Comparison of ENCODE assay signal across 13 mouse cellular contexts in the genomic region with DNA sequence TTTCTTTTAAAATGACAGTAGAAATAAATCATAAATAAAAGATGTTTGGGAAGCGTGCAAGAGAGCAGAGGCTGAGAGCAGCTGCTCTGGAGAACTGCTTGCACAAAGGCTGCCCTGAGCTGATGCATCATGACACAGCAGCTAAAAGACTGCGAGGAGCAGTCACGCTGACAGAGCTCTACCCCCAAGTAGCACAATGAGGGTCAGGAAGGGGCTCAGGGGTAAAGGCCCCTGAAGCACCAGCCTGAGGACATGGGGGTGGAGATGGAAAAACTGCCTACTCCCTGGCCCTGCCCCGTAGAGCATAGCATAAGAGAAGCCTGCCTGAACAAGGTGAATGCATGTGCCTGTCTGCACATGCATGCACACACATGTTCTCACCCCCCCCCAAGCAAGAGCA. TPM values are rescaled to one million over a fixed set of nuclear protein-coding genes. Genes with fewer than 3 reads are reported as not detected.
DNase-seq lines count a peak whose midpoint lies in the region; ATAC-seq and TF ChIP-seq lines count a peak whose summit lies in the region.
"Had no signal": no experiment of that assay in that cellular context is flagged by ENCODE, and none has a peak within 500 bp of the region (broad histone marks: within the 10 kb centered on the region; RNA-seq: fewer than 3 reads in every experiment).

No protein-coding gene starts in this region.

- H3K4me2 ChIP-seq in lung, embryonic 14.5 days, result no peak overlapping the region
- H3K4me2 ChIP-seq in midbrain, embryonic 11.5 days, result no peak overlapping the region
- H3K4me2 ChIP-seq in stomach, embryonic 15.5 days, result no peak overlapping the region
- H3K4me2 ChIP-seq: heart, embryonic 12.5 days had no signal

- ATAC-seq in lung, embryonic 14.5 days (ENCODE audit: insufficient read depth), result peak; percentile 49; the same call in 1 of the 2 replicates
- peak; percentile 76 for ATAC-seq in midbrain, embryonic 11.5 days (ENCODE audit: low FRiP score)
- 0 out of 2 replicates have a peak, but pooled peaks have one; percentile 8 for ATAC-seq in stomach, embryonic 15.5 days (ENCODE audit: insufficient read depth, low FRiP score, low read depth)
- ATAC-seq in erythroid progenitor cell, adult 5-6 weeks (replicated peaks; ENCODE audit: low FRiP score, poor library complexity, severe bottlenecking), result no peak
- ATAC-seq: lung, postnatal 0 days had no signal

- no peak overlapping the region for H3K4me3 ChIP-seq in lung, embryonic 14.5 days (ENCODE audit: low read depth, low read length)
- H3K4me3 ChIP-seq in hindbrain, embryonic 10.5 days, result no peak overlapping the region
- no peak overlapping the region for H3K4me3 ChIP-seq in midbrain, embryonic 11.5 days (ENCODE audit: low read depth, low read length)
- no peak overlapping the region for H3K4me3 ChIP-seq in stomach, embryonic 15.5 days (replicated peaks)
- H3K4me3 ChIP-seq: erythroblast, embryonic 14.5 days; heart, embryonic 12.5 days had no signal

- no peak for DNase-seq in lung, embryonic 14.5 days
- no peak for DNase-seq in lung, adult 18-20 months
- DNase-seq in hindbrain, embryonic 10.5 days (ENCODE audit: low spot score), result peak; percentile 46
- peak; percentile 83 for DNase-seq in midbrain, embryonic 11.5 days (ENCODE audit: low spot score, missing footprints)
- no peak for DNase-seq in cerebellum, postnatal 10 days
- no peak for DNase-seq in cerebellum, adult 11 months
- DNase-seq: kidney, postnatal 4 days had no signal

- no peak overlapping the region for H3K27ac ChIP-seq in lung, embryonic 14.5 days (ENCODE audit: low read depth)
- peak overlapping the region; percentile 72 for H3K27ac ChIP-seq in hindbrain, embryonic 10.5 days
- peak overlapping the region; percentile 22 for H3K27ac ChIP-seq in midbrain, embryonic 11.5 days (ENCODE audit: low read depth, low read length)
- peak overlapping the region; percentile 17; the same call in 1 of the 2 replicates for H3K27ac ChIP-seq in stomach, embryonic 15.5 days

- 42% methylated on average over 4 of the region's 4 CpGs for WGBS in lung, embryonic 14.5 days
- 36% methylated on average over 4 of the region's 4 CpGs for WGBS in hindbrain, embryonic 10.5 days
- 28% methylated on average over 4 of the region's 4 CpGs for WGBS in midbrain, embryonic 11.5 days
- 36% methylated on average over 4 of the region's 4 CpGs for WGBS in stomach, embryonic 15.5 days

- no peak for TF ChIP-seq CTCF in lung, embryonic 14.5 days (IDR thresholded peaks at IDR 0.05; ENCODE audit: low read depth)

- H3K36me3 ChIP-seq in lung, embryonic 14.5 days (ENCODE audit: insufficient read depth), result 0 out of 2 replicates have a peak, but pooled peaks cover 4% of the 10 kb centered on the region
- H3K36me3 ChIP-seq in hindbrain, embryonic 10.5 days, result peaks cover 40% of the 10 kb centered on the region
- H3K36me3 ChIP-seq in midbrain, embryonic 11.5 days (ENCODE audit: control insufficient read depth, insufficient read depth, low read length), result no peaks in the 10 kb centered on the region; the same call in 1 of the 2 replicates
- no peaks in the 10 kb centered on the region for H3K36me3 ChIP-seq in stomach, embryonic 15.5 days
- H3K36me3 ChIP-seq: G1E; heart, embryonic 12.5 days had no signal

- H3K4me1 ChIP-seq in lung, embryonic 14.5 days (ENCODE audit: insufficient read depth), result no peaks in the 10 kb centered on the region
- peaks cover 20% of the 10 kb centered on the region for H3K4me1 ChIP-seq in hindbrain, embryonic 10.5 days (replicated peaks)
- peaks cover 6% of the 10 kb centered on the region; the same call in 1 of the 2 replicates for H3K4me1 ChIP-seq in midbrain, embryonic 11.5 days (ENCODE audit: control insufficient read depth, insufficient read depth, low read length)
- H3K4me1 ChIP-seq in stomach, embryonic 15.5 days, result peaks cover 11% of the 10 kb centered on the region; the same call in 1 of the 2 replicates

- no peak overlapping the region for H3K9ac ChIP-seq in lung, embryonic 14.5 days
- peak overlapping the region; percentile 33; the same call in 1 of the 2 replicates for H3K9ac ChIP-seq in midbrain, embryonic 11.5 days (ENCODE audit: low read length)
- no peak overlapping the region for H3K9ac ChIP-seq in stomach, embryonic 15.5 days
- H3K9ac ChIP-seq: heart, embryonic 12.5 days had no signal

- no peaks in the 10 kb centered on the region for H3K27me3 ChIP-seq in lung, embryonic 14.5 days (ENCODE audit: insufficient read depth, low read length)
- H3K27me3 ChIP-seq in hindbrain, embryonic 10.5 days (ENCODE audit: insufficient read depth, poor library complexity, severe bottlenecking), result no peaks in the 10 kb centered on the region
- H3K27me3 ChIP-seq in midbrain, embryonic 11.5 days (ENCODE audit: control insufficient read depth, insufficient read depth, low read length), result no peaks in the 10 kb centered on the region
- H3K27me3 ChIP-seq in stomach, embryonic 15.5 days (replicated peaks), result no peaks in the 10 kb centered on the region
- H3K27me3 ChIP-seq: heart, embryonic 12.5 days had no signal

- no peaks in the 10 kb centered on the region for H3K9me3 ChIP-seq in lung, embryonic 14.5 days (ENCODE audit: low read depth, low read length)
- 0 out of 2 replicates have a peak, but pooled peaks cover 5% of the 10 kb centered on the region for H3K9me3 ChIP-seq in hindbrain, embryonic 10.5 days
- no peaks in the 10 kb centered on the region for H3K9me3 ChIP-seq in midbrain, embryonic 11.5 days (ENCODE audit: control insufficient read depth, low read length)
- H3K9me3 ChIP-seq in stomach, embryonic 15.5 days, result no peaks in the 10 kb centered on the region
- H3K9me3 ChIP-seq: G1E had no signal

RNA-seq across cellular contexts. Expression of a gene that starts 8.5 kb away (rescaled TPM):
- 48.8 and 52.6 TPM in 2 replicates for polyA plus RNA-seq in lung, embryonic 14.5 days (2014; fragmentation: Nextera tagmentation; extraction: Ambion mirVana)
- polyA plus RNA-seq in hindbrain, embryonic 10.5 days (2016; fragmentation: Nextera tagmentation; extraction: Ambion mirVana), result 81.5 and 99.5 TPM in 2 replicates
- polyA plus RNA-seq in midbrain, embryonic 11.5 days (2014; fragmentation: Nextera tagmentation; extraction: Ambion mirVana), result 119 and 129 TPM in 2 replicates
- polyA plus RNA-seq in stomach, embryonic 15.5 days (2015; fragmentation: Nextera tagmentation; extraction: Ambion mirVana), result 39.7 and 41.5 TPM in 2 replicates
- 6.3 TPM in 1 of 2 replicates, not detected in the other for total RNA-seq in erythroid progenitor cell, adult 5-6 weeks (2015; ENCODE audit: low replicate concordance)
- 1.4 and 2.0 TPM in 2 replicates for total RNA-seq in erythroid progenitor cell, adult 5-6 weeks (2017; ENCODE audit: low replicate concordance)
- polyA plus RNA-seq: G1E had no signal

Comparison
In these comparisons a context has a peak if more than half of its experiments do, and no peak if none do; other contexts are left out.
1. DNase-seq: peak in hindbrain, embryonic 10.5 days (single experiment) and midbrain, embryonic 11.5 days (single experiment); none in lung, embryonic 14.5 days (single experiment), lung, adult 18-20 months (0 of 2), cerebellum, postnatal 10 days (0 of 2) and cerebellum, adult 11 months (single experiment).